In the genomic region with DNA sequence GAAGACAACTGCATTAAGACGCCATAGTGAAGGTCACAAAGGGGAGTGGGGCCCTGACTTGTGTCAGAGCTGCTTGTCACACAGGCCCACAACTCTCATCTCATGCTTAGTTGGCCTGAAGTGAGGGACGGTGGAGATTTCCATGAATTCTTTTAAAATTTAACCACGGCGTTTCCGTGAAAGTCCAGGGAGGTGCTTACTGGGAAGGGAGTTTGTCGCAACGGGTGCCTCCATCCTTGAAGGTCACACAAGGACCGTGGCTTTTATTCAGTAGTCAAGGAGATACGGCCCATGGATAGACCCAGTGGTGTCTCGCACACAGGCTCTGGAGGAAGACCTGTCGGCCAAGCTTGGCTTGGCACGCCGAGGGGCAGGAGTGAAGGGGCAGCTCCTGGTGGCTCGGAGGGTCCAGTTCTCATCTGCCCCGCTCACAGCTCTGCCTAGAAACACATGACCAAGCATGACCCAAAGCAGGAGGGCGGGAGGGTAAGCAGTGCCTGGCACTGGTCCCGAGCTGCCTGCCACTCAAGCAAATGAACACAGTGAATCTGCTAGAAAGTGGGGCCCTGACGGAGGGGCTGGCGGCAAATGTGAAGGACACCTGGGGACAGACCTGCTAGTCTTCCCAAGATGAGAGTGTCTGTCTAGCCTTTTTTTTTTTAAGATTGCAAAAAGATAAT, we compare ENCODE assay signal across 9 mouse cellular contexts.
A peak's percentile ranks its signal among the peaks of the same experiment; 100 is the strongest.
DNase-seq lines count a peak whose midpoint lies in the region; ATAC-seq lines count a peak whose summit lies in the region.
"Had no signal": no experiment of that assay in that cellular context is flagged by ENCODE, and none has a peak within 500 bp of the region (broad histone marks: within the 10 kb centered on the region; RNA-seq: fewer than 3 reads in every experiment).

No protein-coding gene starts in this region.

- WGBS in heart, embryonic 10.5 days, result 79% methylated on average over 19 of the region's 19 CpGs
- WGBS in kidney, embryonic 14.5 days, result 52% methylated on average over 19 of the region's 19 CpGs

- H3K36me3 ChIP-seq in heart, embryonic 10.5 days, result no peaks in the 10 kb centered on the region
- peaks cover 2% of the 10 kb centered on the region; the same call in 1 of the 2 replicates for H3K36me3 ChIP-seq in kidney, embryonic 14.5 days (ENCODE audit: control insufficient read depth, insufficient read depth, low read length)

- peak overlapping the region; percentile 75 for H3K27ac ChIP-seq in heart, embryonic 10.5 days
- peak overlapping the region; percentile 76 for H3K27ac ChIP-seq in kidney, embryonic 14.5 days (ENCODE audit: low read depth, low read length)

- peak overlapping the region; percentile 6; the same call in 1 of the 2 replicates for H3K4me2 ChIP-seq in kidney, embryonic 14.5 days (replicated peaks; ENCODE audit: low read depth, low read length)

- ATAC-seq in kidney, embryonic 14.5 days (ENCODE audit: low FRiP score, low TSS enrichment), result no peak

- H3K9me3 ChIP-seq in heart, embryonic 10.5 days, result no peaks in the 10 kb centered on the region
- H3K9me3 ChIP-seq in kidney, embryonic 14.5 days (ENCODE audit: control insufficient read depth, low read length), result no peaks in the 10 kb centered on the region

- DNase-seq in heart, embryonic 10.5 days (ENCODE audit: low spot score), result no peak
- no peak for DNase-seq in heart, adult 18-20 months
- DNase-seq in ovary, postnatal 36 days (ENCODE audit: low spot score), result peak; percentile 29
- no peak for DNase-seq in ovary, postnatal 14 days (ENCODE audit: low spot score)
- DNase-seq in urinary bladder, adult 2 months (ENCODE audit: low spot score), result no peak
- DNase-seq in urinary bladder, adult 18-20 months (ENCODE audit: low spot score in 2 of 2), result no peak
- no peak for DNase-seq in left cerebral cortex, adult 9 months (ENCODE audit: low spot score in 2 of 2)
- DNase-seq: right cerebral cortex, postnatal 25 days had no signal

- no peak overlapping the region for H3K4me3 ChIP-seq in heart, embryonic 10.5 days
- no peak overlapping the region for H3K4me3 ChIP-seq in kidney, embryonic 14.5 days (ENCODE audit: low read length)

- H3K27me3 ChIP-seq in heart, embryonic 10.5 days (ENCODE audit: insufficient read depth, poor library complexity, severe bottlenecking), result no peaks in the 10 kb centered on the region
- H3K27me3 ChIP-seq in kidney, embryonic 14.5 days (ENCODE audit: control insufficient read depth, insufficient read depth, low read length), result no peaks in the 10 kb centered on the region

- 0 out of 2 replicates have a peak overlapping the region, but pooled peaks have one; percentile 20 for H3K9ac ChIP-seq in kidney, embryonic 14.5 days (ENCODE audit: low read depth, low read length)

- H3K4me1 ChIP-seq in heart, embryonic 10.5 days, result peaks cover 100% of the 10 kb centered on the region
- H3K4me1 ChIP-seq in kidney, embryonic 14.5 days (ENCODE audit: control insufficient read depth, insufficient read depth, low read length), result peaks cover 90% of the 10 kb centered on the region
